8 mouse cellular contexts compared by ENCODE assay signal in the genomic region with DNA sequence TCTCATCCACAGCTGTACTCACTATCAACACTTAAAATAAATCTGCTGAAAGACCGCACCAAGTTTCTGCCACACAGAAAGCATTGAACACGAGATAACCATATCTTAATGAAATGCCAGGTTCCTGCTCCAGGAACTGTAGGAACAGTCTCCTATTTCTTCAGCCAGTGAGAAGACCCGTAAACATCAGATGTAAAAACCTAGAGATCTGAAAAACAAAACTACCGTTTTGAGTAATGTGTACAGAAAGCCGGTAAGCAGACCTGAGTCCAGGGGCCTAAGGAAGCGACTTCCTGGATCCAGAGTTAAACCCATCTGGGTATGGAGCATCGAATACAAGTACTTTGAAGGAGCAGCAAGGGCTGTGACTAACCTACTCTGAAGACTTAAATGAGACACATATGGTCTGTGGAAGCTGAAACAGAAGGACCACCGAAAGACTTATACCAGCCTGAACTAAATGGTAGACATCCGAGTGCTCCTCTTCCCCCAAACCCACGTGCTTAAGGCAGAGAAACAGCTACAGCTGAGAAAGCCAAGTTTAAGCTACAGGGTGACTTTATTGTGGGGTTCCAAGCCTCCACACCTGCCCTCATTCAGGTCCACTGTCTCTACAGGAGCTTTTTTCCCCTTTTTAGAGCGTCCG. TPM values are rescaled to one million over a fixed set of nuclear protein-coding genes. Genes with fewer than 3 reads are reported as not detected.
DNase-seq lines count a peak whose midpoint lies in the region; ATAC-seq lines count a peak whose summit lies in the region.

No protein-coding gene starts in this region.

- 19% methylated on average over 12 of the region's 12 CpGs for WGBS in limb, embryonic 12.5 days
- WGBS in stomach, embryonic 14.5 days = 15% methylated on average over 12 of the region's 12 CpGs

- no peaks in the 10 kb centered on the region for H3K36me3 ChIP-seq in megakaryocyte, embryonic 14.5 days (replicated peaks; ENCODE audit: low read length)
- no peaks in the 10 kb centered on the region for H3K36me3 ChIP-seq in limb, embryonic 12.5 days
- H3K36me3 ChIP-seq in stomach, embryonic 14.5 days (ENCODE audit: control insufficient read depth, insufficient read depth, low read length) = no peaks in the 10 kb centered on the region

- no peak for ATAC-seq in megakaryocyte, adult 5-6 weeks (ENCODE audit: poor library complexity, severe bottlenecking)
- ATAC-seq in erythroblast, adult 5-6 weeks (replicated peaks; ENCODE audit: low FRiP score, poor library complexity, severe bottlenecking) = peak; percentile 14
- no peak for ATAC-seq in limb, embryonic 12.5 days (ENCODE audit: insufficient number of reproducible peaks, insufficient read depth, low FRiP score, low TSS enrichment, low read depth)
- ATAC-seq in stomach, embryonic 14.5 days (ENCODE audit: insufficient number of reproducible peaks, insufficient read depth, low FRiP score, low read depth) = no peak

- peaks cover 41% of the 10 kb centered on the region for H3K4me1 ChIP-seq in megakaryocyte, embryonic 14.5 days
- H3K4me1 ChIP-seq in limb, embryonic 12.5 days (replicated peaks) = peaks cover 18% of the 10 kb centered on the region
- peaks cover 9% of the 10 kb centered on the region; the same call in 1 of the 2 replicates for H3K4me1 ChIP-seq in stomach, embryonic 14.5 days (ENCODE audit: control insufficient read depth, insufficient read depth, low read length)

- H3K27ac ChIP-seq in limb, embryonic 12.5 days = peak overlapping the region; percentile 100
- H3K27ac ChIP-seq in stomach, embryonic 14.5 days (ENCODE audit: low read length) = peak overlapping the region; percentile 100

- H3K9me3 ChIP-seq in megakaryocyte, embryonic 14.5 days = no peaks in the 10 kb centered on the region
- no peaks in the 10 kb centered on the region for H3K9me3 ChIP-seq in limb, embryonic 12.5 days
- no peaks in the 10 kb centered on the region for H3K9me3 ChIP-seq in stomach, embryonic 14.5 days (ENCODE audit: control insufficient read depth, low read depth, low read length)

- peak overlapping the region; percentile 93 for H3K4me3 ChIP-seq in megakaryocyte, embryonic 14.5 days (replicated peaks)
- H3K4me3 ChIP-seq in limb, embryonic 12.5 days (replicated peaks) = peak overlapping the region; percentile 63
- peak overlapping the region; percentile 71 for H3K4me3 ChIP-seq in stomach, embryonic 14.5 days (ENCODE audit: low read depth, low read length)

- peak overlapping the region; percentile 60 for H3K4me2 ChIP-seq in limb, embryonic 12.5 days
- peak overlapping the region; percentile 84 for H3K4me2 ChIP-seq in stomach, embryonic 14.5 days (replicated peaks; ENCODE audit: low read depth, low read length)

- H3K9ac ChIP-seq in limb, embryonic 12.5 days (replicated peaks) = peak overlapping the region; percentile 96
- H3K9ac ChIP-seq in stomach, embryonic 14.5 days (replicated peaks; ENCODE audit: low read depth, low read length) = peak overlapping the region; percentile 97

- H3K27me3 ChIP-seq in megakaryocyte, embryonic 14.5 days (replicated peaks) = no peaks in the 10 kb centered on the region
- H3K27me3 ChIP-seq in limb, embryonic 12.5 days = no peaks in the 10 kb centered on the region
- no peaks in the 10 kb centered on the region for H3K27me3 ChIP-seq in stomach, embryonic 14.5 days (ENCODE audit: control insufficient read depth, insufficient read depth, low read length)

- DNase-seq in urinary bladder, adult 2 months (ENCODE audit: low spot score) = no peak
- DNase-seq in right cerebral cortex, postnatal 14 days = no peak
- no peak for DNase-seq in MN1 (ENCODE audit: low spot score)

RNA-seq across cellular contexts. Expression of gene Hist4h4, which starts 1.0 kb away (rescaled TPM):
- polyA plus RNA-seq in megakaryocyte, embryonic 14.5 days (2012; ENCODE audit: insufficient read depth, low replicate concordance) = 3.5 and 6.7 TPM in 2 replicates
- 17.5 and 18.6 TPM in 2 replicates for total RNA-seq in megakaryocyte, adult 5-6 weeks (2015)
- total RNA-seq in megakaryocyte, adult 5-6 weeks (2017) = 27.1 and 30.5 TPM in 2 replicates
- total RNA-seq in erythroblast, adult 5-6 weeks (2015; ENCODE audit: low replicate concordance) = 12.3 and 17.7 TPM in 2 replicates
- total RNA-seq in erythroblast, adult 5-6 weeks (2017; ENCODE audit: low replicate concordance) = 29.4 and 32.5 TPM in 2 replicates
- 0.70 and 0.89 TPM in 2 replicates for polyA plus RNA-seq in limb, embryonic 12.5 days (2016; fragmentation: Nextera tagmentation; extraction: Ambion mirVana)
- 2.1 and 2.8 TPM in 2 replicates for polyA plus RNA-seq in stomach, embryonic 14.5 days (2014; fragmentation: Nextera tagmentation; extraction: Ambion mirVana)
- polyA plus RNA-seq in urinary bladder, adult 2 months (2012; rRNA removed) = 0.17 and 0.18 TPM in 2 replicates

RNA-seq across cellular contexts. Expression of gene H2afj, which starts 4.8 kb away (rescaled TPM):
- polyA plus RNA-seq in megakaryocyte, embryonic 14.5 days (2012; ENCODE audit: insufficient read depth, low replicate concordance) = 439 and 1,079 TPM in 2 replicates
- 45.2 and 62.1 TPM in 2 replicates for total RNA-seq in megakaryocyte, adult 5-6 weeks (2015)
- 40.5 and 48.4 TPM in 2 replicates for total RNA-seq in megakaryocyte, adult 5-6 weeks (2017)
- 20.9 and 21.9 TPM in 2 replicates for total RNA-seq in erythroblast, adult 5-6 weeks (2015; ENCODE audit: low replicate concordance)
- total RNA-seq in erythroblast, adult 5-6 weeks (2017; ENCODE audit: low replicate concordance) = 26.2 and 40.1 TPM in 2 replicates
- polyA plus RNA-seq in limb, embryonic 12.5 days (2016; fragmentation: Nextera tagmentation; extraction: Ambion mirVana) = 99.7 and 111 TPM in 2 replicates
- 130 and 144 TPM in 2 replicates for polyA plus RNA-seq in stomach, embryonic 14.5 days (2014; fragmentation: Nextera tagmentation; extraction: Ambion mirVana)
- 152 and 198 TPM in 2 replicates for polyA plus RNA-seq in urinary bladder, adult 2 months (2012; rRNA removed)

RNA-seq across cellular contexts. Expression of gene Gucy2c, which starts 21.7 kb away (rescaled TPM):
- polyA plus RNA-seq in megakaryocyte, embryonic 14.5 days (2012; ENCODE audit: insufficient read depth, low replicate concordance) = not detected in 2 replicates
- 0.27 TPM in 1 of 2 replicates, not detected in the other for total RNA-seq in megakaryocyte, adult 5-6 weeks (2015)
- 0.11 TPM in 1 of 2 replicates, not detected in the other for total RNA-seq in megakaryocyte, adult 5-6 weeks (2017)
- not detected in 2 replicates for total RNA-seq in erythroblast, adult 5-6 weeks (2015; ENCODE audit: low replicate concordance)
- not detected in 2 replicates for total RNA-seq in erythroblast, adult 5-6 weeks (2017; ENCODE audit: low replicate concordance)
- 0.22 TPM in 1 of 2 replicates, not detected in the other for polyA plus RNA-seq in limb, embryonic 12.5 days (2016; fragmentation: Nextera tagmentation; extraction: Ambion mirVana)
- 1.6 and 3.3 TPM in 2 replicates for polyA plus RNA-seq in stomach, embryonic 14.5 days (2014; fragmentation: Nextera tagmentation; extraction: Ambion mirVana)
- polyA plus RNA-seq in urinary bladder, adult 2 months (2012; rRNA removed) = 0.04 and 0.06 TPM in 2 replicates

RNA-seq across cellular contexts. Expression of gene BC049715, which starts 24.2 kb away (rescaled TPM):
- 1.5 and 5.6 TPM in 2 replicates for polyA plus RNA-seq in megakaryocyte, embryonic 14.5 days (2012; ENCODE audit: insufficient read depth, low replicate concordance)
- 0.45 and 1.0 TPM in 2 replicates for total RNA-seq in megakaryocyte, adult 5-6 weeks (2015)
- 1.1 and 1.3 TPM in 2 replicates for total RNA-seq in megakaryocyte, adult 5-6 weeks (2017)
- 0.38 TPM in 1 of 2 replicates, not detected in the other for total RNA-seq in erythroblast, adult 5-6 weeks (2015; ENCODE audit: low replicate concordance)
- total RNA-seq in erythroblast, adult 5-6 weeks (2017; ENCODE audit: low replicate concordance) = 0.34 and 5.3 TPM in 2 replicates
- polyA plus RNA-seq in limb, embryonic 12.5 days (2016; fragmentation: Nextera tagmentation; extraction: Ambion mirVana) = 3.6 and 4.0 TPM in 2 replicates
- 1.7 and 2.5 TPM in 2 replicates for polyA plus RNA-seq in stomach, embryonic 14.5 days (2014; fragmentation: Nextera tagmentation; extraction: Ambion mirVana)
- polyA plus RNA-seq in urinary bladder, adult 2 months (2012; rRNA removed) = 0.40 and 0.52 TPM in 2 replicates

RNA-seq across cellular contexts. Expression of gene Wbp11, which starts 24.8 kb away (rescaled TPM):
- polyA plus RNA-seq in megakaryocyte, embryonic 14.5 days (2012; ENCODE audit: insufficient read depth, low replicate concordance) = 145 and 321 TPM in 2 replicates
- total RNA-seq in megakaryocyte, adult 5-6 weeks (2015) = 70.9 and 71.0 TPM in 2 replicates
- 35.1 and 42.6 TPM in 2 replicates for total RNA-seq in megakaryocyte, adult 5-6 weeks (2017)
- 34.2 and 38.2 TPM in 2 replicates for total RNA-seq in erythroblast, adult 5-6 weeks (2015; ENCODE audit: low replicate concordance)
- total RNA-seq in erythroblast, adult 5-6 weeks (2017; ENCODE audit: low replicate concordance) = 25.8 and 55.0 TPM in 2 replicates
- 133 and 139 TPM in 2 replicates for polyA plus RNA-seq in limb, embryonic 12.5 days (2016; fragmentation: Nextera tagmentation; extraction: Ambion mirVana)
- 103 and 109 TPM in 2 replicates for polyA plus RNA-seq in stomach, embryonic 14.5 days (2014; fragmentation: Nextera tagmentation; extraction: Ambion mirVana)
- 31.2 and 40.7 TPM in 2 replicates for polyA plus RNA-seq in urinary bladder, adult 2 months (2012; rRNA removed)
